Mouse (Mus musculus) heart, postnatal 10 days (tissue): ENCODE measurements around the gene Kif14. TPM values are rescaled to one million over a fixed set of nuclear protein-coding genes. Genes with fewer than 3 reads are reported as not detected.

Experiments
- DNase-seq, 2 experiments: peaks; one replicate each; pipeline ENCODE4 v3.0.0; 2021
- intact Hi-C: fragments of 180-260 bp; cut with DNase I; formaldehyde crosslinking; loops from one replicate; pipeline ENCODE4 v1.15.1; 2025
- total RNA-seq, 2 experiments: library from RNA; stranded (reverse); gene quantifications; 2 replicates each; pipeline ENCODE4 v1.2.3; 2021

Kif14 gene
- 1 to 10 TPM; 1.9 to 2.8 TPM for total RNA-seq

- intact Hi-C loops = no loop called here
- peak; percentile 94 to 96 for DNase-seq
These were observed at the start of gene Kif14 for GRCm38 (mm10) chr1:136466143-136466811. Gene Kif14 (plus strand): TSS chr1:136466343.

GRCm38 (mm10) chr1:136418393-136418792 is 47.8 kb upstream of the Kif14 start:
- intact Hi-C loops = no loop called here
- DNase-seq = no peak

DNA sequence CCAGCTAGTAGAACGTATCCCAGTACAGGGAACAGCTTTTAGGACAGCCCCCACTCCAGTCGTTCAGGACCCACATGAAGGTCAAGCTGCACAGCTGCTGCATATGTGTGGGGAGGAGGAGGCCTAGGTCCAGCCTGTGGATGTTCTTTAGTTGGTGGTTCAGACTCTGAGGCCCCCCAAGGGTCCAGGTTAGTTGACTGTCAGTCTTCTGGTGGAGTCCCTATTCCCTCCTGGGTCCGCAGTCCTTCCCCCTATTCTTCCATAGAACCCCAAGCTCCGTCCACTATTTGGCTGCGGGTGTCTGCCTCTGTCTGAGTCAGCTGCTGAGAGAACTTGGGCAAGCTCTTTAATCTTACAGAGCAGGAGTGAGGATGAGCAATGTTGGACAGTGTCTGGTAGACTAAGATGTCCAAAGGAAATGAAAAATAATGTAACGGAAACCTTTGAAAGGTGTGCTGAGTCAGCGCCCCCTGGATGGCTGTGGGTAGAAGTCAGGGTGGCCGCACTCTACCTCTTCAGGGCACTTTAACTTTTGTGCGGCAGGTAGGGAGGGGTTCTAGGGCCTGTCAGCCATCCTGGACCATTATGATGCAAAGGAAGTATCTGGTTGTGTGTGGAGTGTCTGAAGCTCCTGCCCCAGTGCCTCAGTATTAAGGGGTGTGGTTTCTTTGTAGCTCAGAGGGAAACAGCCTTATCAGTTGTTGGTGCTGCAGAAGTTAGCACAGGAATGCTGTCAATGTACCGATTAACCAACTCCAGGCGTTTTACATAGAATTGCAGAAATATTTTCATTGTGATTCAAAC is 38.8 kb upstream of the Kif14 start:
- DNase-seq = no peak
- intact Hi-C loops = no loop called here

GRCm38 (mm10) chr1:136428981-136429380 is 37.2 kb upstream of the Kif14 start:
- intact Hi-C loops = no loop called here
- DNase-seq = no peak

DNA sequence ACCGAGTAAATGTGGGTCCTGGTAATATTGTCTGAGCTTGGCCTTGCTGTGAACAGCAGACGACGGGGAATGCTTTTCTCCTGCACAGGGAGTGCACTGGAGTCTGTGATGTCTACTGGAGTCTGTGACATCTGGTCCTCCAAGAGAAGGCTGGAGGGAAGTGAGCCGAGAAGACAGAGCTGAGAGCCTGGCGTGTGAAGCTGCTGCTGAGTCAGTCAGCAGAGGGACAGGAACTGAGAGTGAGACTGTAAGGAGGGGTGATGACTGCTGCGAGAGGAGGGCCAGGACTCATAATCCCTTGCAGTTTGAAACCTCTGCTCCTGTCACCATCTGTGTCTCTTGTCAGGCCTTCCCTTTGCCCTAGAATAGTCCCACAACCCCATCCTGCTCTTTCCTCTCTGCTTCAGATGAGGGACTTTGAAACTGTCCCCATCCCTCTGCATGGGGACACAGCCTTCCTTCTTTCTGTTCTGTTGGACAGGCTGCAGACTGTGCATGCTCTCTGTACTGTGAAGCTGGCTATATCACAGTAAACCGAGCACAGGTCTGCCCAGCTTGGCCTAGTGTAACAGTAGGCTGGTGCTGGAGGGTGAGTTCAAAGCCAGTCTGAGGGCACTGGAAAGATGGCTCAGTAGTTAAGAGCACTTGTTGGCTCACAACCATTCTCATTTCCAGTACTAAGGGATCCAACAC is 35.9 kb upstream of the Kif14 start:
- no peak for DNase-seq
- intact Hi-C loops = no loop called here

- intact Hi-C loops = no loop called here
- DNase-seq = no peak
These were observed 25.4 kb upstream of the Kif14 start for GRCm38 (mm10) chr1:136440741-136441140.

DNA sequence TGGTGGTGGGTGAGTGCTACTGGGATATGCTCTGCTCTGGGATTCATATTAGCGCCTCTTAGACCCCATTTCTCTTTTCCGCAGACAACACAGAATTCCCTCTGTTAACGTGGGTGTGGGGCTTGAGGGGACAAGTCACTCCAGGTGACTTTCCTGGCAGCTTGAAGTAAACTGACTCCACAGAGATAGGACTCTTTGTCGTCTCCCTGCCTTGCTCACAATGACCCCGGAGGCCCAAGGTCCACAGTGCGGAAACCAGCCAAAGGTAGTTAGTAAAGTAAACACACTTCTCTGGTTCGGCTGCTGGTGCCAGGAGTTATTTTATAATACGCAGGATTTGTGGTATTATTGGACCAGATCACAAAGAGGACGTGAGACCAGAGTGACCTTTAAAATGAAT is 23.3 kb upstream of the Kif14 start:
- no peak for DNase-seq
- intact Hi-C loops = no loop called here

DNA sequence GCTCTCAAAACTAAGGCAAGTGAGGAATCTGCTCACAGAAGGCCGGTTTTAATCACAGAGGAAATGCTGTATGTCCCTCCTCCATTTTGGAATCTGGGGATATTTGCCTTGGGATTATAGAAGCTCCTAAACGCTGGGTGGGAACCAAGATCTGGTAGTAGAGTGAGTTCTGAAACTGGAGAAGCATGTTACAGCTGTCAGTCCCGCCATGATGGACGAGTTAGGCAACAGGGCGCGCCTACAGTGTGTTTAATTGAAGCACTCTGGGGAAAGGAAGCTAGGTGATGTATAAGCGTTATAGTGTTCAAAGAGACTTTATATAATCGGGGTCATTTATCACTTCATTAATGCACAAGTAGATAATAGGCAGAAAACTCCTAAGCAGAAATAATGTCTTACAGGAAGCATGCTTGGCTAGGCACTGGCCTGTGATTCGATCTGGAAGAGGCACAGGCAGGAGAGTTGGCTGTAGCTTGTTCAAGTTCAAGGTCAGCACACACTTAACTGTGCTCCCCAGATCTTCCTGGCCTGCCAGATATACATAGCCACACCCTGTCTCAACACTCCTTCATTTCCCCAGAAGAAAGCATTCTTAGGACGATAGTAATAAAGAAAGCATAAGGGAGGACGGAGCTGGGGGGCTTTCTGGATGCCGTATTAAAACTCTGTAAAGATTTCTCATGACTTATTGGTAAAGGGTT is 21.4 kb upstream of the Kif14 start:
- intact Hi-C loops = no loop called here
- no peak for DNase-seq

- intact Hi-C loops = no loop called here
- no peak for DNase-seq
These were observed 19.2 kb upstream of the Kif14 start for GRCm38 (mm10) chr1:136446933-136447332.

- intact Hi-C loops = no loop called here
These were observed 18.8 kb upstream of the Kif14 start for GRCm38 (mm10) chr1:136447338-136447737.

GRCm38 (mm10) chr1:136449541-136449940 is 16.6 kb upstream of the Kif14 start:
- no peak for DNase-seq
- intact Hi-C loops = no loop called here

More at GRCm38 (mm10) chr1:136447338-136447737, 18.8 kb upstream of the Kif14 start:
- no peak for DNase-seq

- intact Hi-C loops = no loop called here
- no peak for DNase-seq
These were observed 15.9 kb upstream of the Kif14 start for GRCm38 (mm10) chr1:136450206-136450605.

- intact Hi-C loops = no loop called here
- no peak for DNase-seq
These were observed 13.7 kb upstream of the Kif14 start for GRCm38 (mm10) chr1:136452421-136452820.

DNA sequence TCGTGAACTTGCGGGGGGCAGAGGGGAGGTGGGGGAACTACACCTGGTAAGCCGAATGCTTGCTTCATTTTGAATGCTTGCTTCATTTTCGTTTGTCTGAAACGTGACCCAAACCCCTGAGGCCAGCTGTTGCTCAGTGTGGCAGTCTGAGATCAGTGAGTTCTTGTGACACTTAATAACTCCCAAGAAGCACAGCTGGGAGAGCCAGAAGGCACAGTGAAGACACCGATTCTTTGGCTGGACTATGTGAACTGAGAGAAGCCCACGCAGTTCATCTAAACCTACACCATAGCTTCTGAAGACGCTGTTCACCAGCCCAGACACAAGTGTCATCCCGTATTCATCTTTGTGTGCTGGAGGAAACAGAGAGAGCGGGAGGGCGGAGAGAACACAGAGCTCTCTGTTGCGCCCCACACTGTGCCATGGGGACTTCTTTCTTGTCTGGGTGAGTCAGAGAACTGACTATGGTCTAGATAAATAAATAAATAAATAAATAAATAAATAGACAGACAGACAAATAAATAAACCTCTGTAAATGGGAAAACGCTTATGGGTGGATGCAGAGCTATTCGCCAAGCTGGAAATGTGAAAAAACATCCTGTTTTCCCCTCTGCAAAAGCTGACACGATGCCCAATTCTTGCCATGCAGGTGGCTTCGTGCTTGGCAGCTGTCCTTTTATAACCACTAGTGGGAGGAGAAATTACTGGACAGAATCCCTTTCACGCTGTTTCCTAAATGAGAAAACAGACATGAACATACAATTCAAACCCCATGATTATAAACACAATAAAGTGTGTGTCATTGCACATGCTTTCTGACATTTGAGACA is 10.2 kb upstream of the Kif14 start:
- DNase-seq = no peak
- intact Hi-C loops = loop anchor here (5.0 kb wide), 1 partner anchor 409 kb away; no protein-coding TSS in a partner anchor

DNA sequence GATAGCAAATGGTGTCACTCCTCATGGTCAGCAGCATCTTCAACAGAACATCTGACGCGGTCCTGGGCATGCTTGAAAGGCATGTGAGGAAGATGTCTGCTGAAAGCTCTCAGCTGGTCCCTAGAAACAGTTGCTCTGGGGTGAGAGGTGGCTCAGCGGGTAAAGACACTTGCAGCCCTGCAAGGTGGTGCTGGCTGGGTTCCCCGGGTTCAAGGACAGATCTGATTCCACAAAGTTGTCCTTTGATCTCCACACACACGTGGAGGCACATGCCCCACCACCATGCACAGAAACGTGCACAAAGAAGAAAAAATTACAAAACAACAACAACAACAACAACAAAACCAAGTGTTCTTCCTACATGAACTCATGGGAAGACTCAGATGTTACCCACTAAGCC is 9.4 kb upstream of the Kif14 start:
- DNase-seq = no peak
- intact Hi-C loops = loop anchor here (5.0 kb wide), 1 partner anchor 409 kb away; no protein-coding TSS in a partner anchor

GRCm38 (mm10) chr1:136457403-136457802 is 8.7 kb upstream of the Kif14 start:
- intact Hi-C loops = loop anchor here (5.0 kb wide), 1 partner anchor 410 kb away; no protein-coding TSS in a partner anchor
- DNase-seq = no peak

DNA sequence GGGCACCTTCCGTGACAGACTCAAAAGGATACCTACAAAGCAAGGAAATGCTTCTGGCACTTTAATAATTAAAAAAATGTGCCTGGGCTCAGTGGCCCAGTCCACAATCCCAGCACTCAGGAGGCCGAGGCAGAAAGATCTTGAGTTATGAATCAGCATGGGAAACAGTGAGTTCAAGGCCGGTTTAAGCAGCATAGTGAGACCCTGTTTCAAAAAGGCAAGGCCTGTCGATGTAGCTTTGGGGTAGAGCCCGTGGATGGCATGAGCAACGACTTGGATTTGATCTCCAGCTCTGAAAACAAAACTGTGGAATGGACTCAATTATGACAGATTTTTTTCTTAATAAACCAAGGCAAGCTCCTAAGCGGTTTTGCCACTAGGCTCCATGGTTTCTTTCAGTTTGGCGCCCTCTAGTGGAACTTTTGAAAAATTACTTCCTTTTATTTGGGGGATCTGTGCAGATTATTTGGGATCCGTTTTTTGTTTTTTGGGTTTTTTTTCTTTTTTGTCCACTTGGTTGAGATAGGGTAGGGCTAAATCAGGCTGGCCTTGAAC is 7.4 kb upstream of the Kif14 start:
- intact Hi-C loops = loop anchor here (1.0 to 5.0 kb wide), 3 partner anchors 152 to 411 kb away; no protein-coding TSS in a partner anchor
- DNase-seq = peak; percentile 32 to 56

DNA sequence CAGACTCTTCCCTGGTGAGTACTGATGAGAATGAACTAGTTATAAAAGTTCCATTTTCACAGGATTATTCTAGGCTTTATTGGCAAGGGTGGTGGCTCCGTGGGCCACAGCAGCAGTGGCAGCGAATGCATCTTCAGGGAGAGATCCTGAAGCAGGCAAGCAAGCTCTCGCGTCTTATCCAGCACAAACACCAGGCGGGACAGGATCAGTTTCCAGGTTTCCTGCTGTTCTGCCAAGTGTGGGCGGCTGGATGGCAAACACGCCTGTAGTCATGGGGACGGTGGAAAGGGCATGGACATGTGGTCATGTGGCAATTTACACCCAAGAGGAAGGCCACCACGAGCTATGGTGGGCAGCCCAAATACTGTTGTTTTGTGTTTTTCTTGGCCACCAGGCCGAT is 3.7 kb upstream of the Kif14 start:
- intact Hi-C loops = no loop called here
- DNase-seq = peak in 1 of 2 experiments; percentile 25

GRCm38 (mm10) chr1:136465168-136465567 is 975 bp upstream of the Kif14 start:
- intact Hi-C loops = no loop called here
- DNase-seq = no peak
